Comparison of ENCODE assay signal across 8 mouse cellular contexts in the genomic region with DNA sequence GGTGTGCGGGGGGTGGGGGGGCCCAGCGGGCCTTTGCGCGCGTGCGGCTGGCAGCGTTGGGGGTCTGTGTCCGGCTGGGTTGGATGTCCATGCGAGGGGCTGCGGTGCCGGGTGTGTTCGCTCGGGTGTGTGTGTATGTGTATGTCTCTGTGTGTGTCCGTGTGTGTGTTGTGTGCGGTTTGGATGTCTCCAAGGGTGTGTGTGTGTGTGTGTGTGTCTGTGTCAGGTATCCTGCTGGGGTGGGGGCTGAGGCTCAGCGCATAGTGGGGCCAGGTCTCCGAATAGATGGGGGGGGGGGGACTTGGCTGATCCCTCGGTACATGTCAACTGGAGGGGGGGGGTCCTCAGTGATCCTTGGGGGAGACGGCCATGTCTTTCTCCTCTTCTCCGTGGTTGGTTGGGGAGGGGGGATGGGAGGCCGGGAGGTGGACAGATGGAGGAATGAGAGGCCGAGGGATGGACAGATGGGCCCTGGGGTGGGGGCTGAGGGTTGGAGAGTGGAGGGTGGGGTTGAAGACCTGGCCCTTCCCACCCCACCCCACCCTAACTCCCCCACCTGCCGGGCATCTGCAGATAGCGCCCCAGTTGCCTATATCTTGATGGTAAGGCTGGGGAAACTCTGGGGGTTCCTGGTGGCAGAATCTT. TPM values are rescaled to one million over a fixed set of nuclear protein-coding genes. Genes with fewer than 3 reads are reported as not detected.
DNase-seq lines count a peak whose midpoint lies in the region; ATAC-seq and TF ChIP-seq lines count a peak whose summit lies in the region.

No protein-coding gene starts in this region.

- TF ChIP-seq CTCF in brain, embryonic 14.5 days (IDR thresholded peaks at IDR 0.05; ENCODE audit: borderline replicate concordance, extremely low read depth, insufficient read depth, insufficient read length): no peak

- WGBS in kidney, embryonic 14.5 days: 2% methylated on average over 16 of the region's 24 CpGs
- 1% methylated on average over 24 of the region's 24 CpGs for WGBS in forebrain, embryonic 16.5 days
- 2% methylated on average over 20 of the region's 24 CpGs for WGBS in midbrain, embryonic 11.5 days

- no peaks in the 10 kb centered on the region for H3K9me3 ChIP-seq in kidney, embryonic 14.5 days (ENCODE audit: control insufficient read depth, low read length)
- no peaks in the 10 kb centered on the region for H3K9me3 ChIP-seq in forebrain, embryonic 16.5 days (ENCODE audit: control insufficient read depth, low read length)
- H3K9me3 ChIP-seq in midbrain, embryonic 11.5 days (ENCODE audit: control insufficient read depth, low read length): no peaks in the 10 kb centered on the region

- H3K4me3 ChIP-seq in kidney, embryonic 14.5 days (ENCODE audit: low read length): peak overlapping the region; percentile 87
- peak overlapping the region; percentile 85 for H3K4me3 ChIP-seq in forebrain, embryonic 16.5 days (replicated peaks; ENCODE audit: low read length)
- H3K4me3 ChIP-seq in midbrain, embryonic 11.5 days (ENCODE audit: low read depth, low read length): peak overlapping the region; percentile 90

- H3K27me3 ChIP-seq in kidney, embryonic 14.5 days (ENCODE audit: control insufficient read depth, insufficient read depth, low read length): no peaks in the 10 kb centered on the region
- no peaks in the 10 kb centered on the region for H3K27me3 ChIP-seq in forebrain, embryonic 16.5 days (replicated peaks; ENCODE audit: control insufficient read depth, insufficient read depth, low read length)
- H3K27me3 ChIP-seq in midbrain, embryonic 11.5 days (ENCODE audit: control insufficient read depth, insufficient read depth, low read length): no peaks in the 10 kb centered on the region

- H3K36me3 ChIP-seq in kidney, embryonic 14.5 days (ENCODE audit: control insufficient read depth, insufficient read depth, low read length): no peaks in the 10 kb centered on the region
- H3K36me3 ChIP-seq in forebrain, embryonic 16.5 days (ENCODE audit: control insufficient read depth, insufficient read depth): peaks cover 17% of the 10 kb centered on the region; the same call in 1 of the 2 replicates
- no peaks in the 10 kb centered on the region for H3K36me3 ChIP-seq in midbrain, embryonic 11.5 days (ENCODE audit: control insufficient read depth, insufficient read depth, low read length)

- no peak for TF ChIP-seq POLR2A in brain, embryonic 14.5 days (IDR thresholded peaks at IDR 0.05; ENCODE audit: borderline replicate concordance, extremely low read depth, insufficient read depth, insufficient read length, poor library complexity, severe bottlenecking)

- peak overlapping the region; percentile 84 for H3K9ac ChIP-seq in kidney, embryonic 14.5 days (ENCODE audit: low read depth, low read length)
- peak overlapping the region; percentile 92 for H3K9ac ChIP-seq in forebrain, embryonic 16.5 days (replicated peaks; ENCODE audit: low read depth, low read length)
- H3K9ac ChIP-seq in midbrain, embryonic 11.5 days (ENCODE audit: low read length): peak overlapping the region; percentile 92

- no peak overlapping the region for H3K27ac ChIP-seq in kidney, embryonic 14.5 days (ENCODE audit: low read depth, low read length)
- peak overlapping the region; percentile 12; the same call in 1 of the 2 replicates for H3K27ac ChIP-seq in forebrain, embryonic 16.5 days (ENCODE audit: low read length)
- H3K27ac ChIP-seq in midbrain, embryonic 11.5 days (ENCODE audit: low read depth, low read length): peak overlapping the region; percentile 40; the same call in 1 of the 2 replicates

- H3K4me1 ChIP-seq in kidney, embryonic 14.5 days (ENCODE audit: control insufficient read depth, insufficient read depth, low read length): peaks cover 10% of the 10 kb centered on the region
- peaks cover 15% of the 10 kb centered on the region for H3K4me1 ChIP-seq in forebrain, embryonic 16.5 days (replicated peaks; ENCODE audit: control insufficient read depth, insufficient read depth, low read length)
- H3K4me1 ChIP-seq in midbrain, embryonic 11.5 days (ENCODE audit: control insufficient read depth, insufficient read depth, low read length): peaks cover 9% of the 10 kb centered on the region

- peak overlapping the region; percentile 99 for H3K4me2 ChIP-seq in kidney, embryonic 14.5 days (replicated peaks; ENCODE audit: low read depth, low read length)
- H3K4me2 ChIP-seq in forebrain, embryonic 16.5 days (ENCODE audit: low read length): peak overlapping the region; percentile 68
- H3K4me2 ChIP-seq in midbrain, embryonic 11.5 days: peak overlapping the region; percentile 92

- ATAC-seq in kidney, embryonic 14.5 days (ENCODE audit: low FRiP score, low TSS enrichment): peak; percentile 28; the same call in 1 of the 2 replicates
- peak; percentile 32; the same call in 1 of the 2 replicates for ATAC-seq in forebrain, embryonic 16.5 days
- ATAC-seq in midbrain, embryonic 11.5 days (ENCODE audit: low FRiP score): peak; percentile 62

- DNase-seq in kidney, adult 11 months: no peak
- DNase-seq in brain, embryonic 14.5 days (ENCODE audit: low read depth): peak; percentile 29
- DNase-seq in midbrain, embryonic 11.5 days (ENCODE audit: low spot score, missing footprints): no peak
- no peak for DNase-seq in right cerebral cortex, postnatal 4 days
- no peak for DNase-seq in frontal cortex, adult 2 months (ENCODE audit: extremely low spot score in 1 of 2, low spot score in 1 of 2)
- no peak for DNase-seq in T-cell, adult 2 months (ENCODE audit: low spot score)

RNA-seq across cellular contexts. Expression of gene Lrfn1, which starts 0.7 kb away (rescaled TPM):
- 3.2 and 4.9 TPM in 2 replicates for polyA plus RNA-seq in kidney, embryonic 14.5 days (2014; fragmentation: Nextera tagmentation; extraction: Ambion mirVana)
- 61.1 and 87.9 TPM in 2 replicates for polyA plus RNA-seq in brain, embryonic 14.5 days (2012; rRNA removed)
- 9.1 and 10.6 TPM in 2 replicates for polyA plus RNA-seq in forebrain, embryonic 16.5 days (2015; fragmentation: Nextera tagmentation; extraction: Ambion mirVana)
- polyA plus RNA-seq in midbrain, embryonic 11.5 days (2014; fragmentation: Nextera tagmentation; extraction: Ambion mirVana): 4.5 and 5.0 TPM in 2 replicates
- 39.9 and 40.4 TPM in 2 replicates for polyA plus RNA-seq in frontal cortex, adult 2 months (2012; rRNA removed)

RNA-seq across cellular contexts. Expression of gene Gmfg, which starts 15.2 kb away (rescaled TPM):
- 11.8 and 17.9 TPM in 2 replicates for polyA plus RNA-seq in kidney, embryonic 14.5 days (2014; fragmentation: Nextera tagmentation; extraction: Ambion mirVana)
- polyA plus RNA-seq in brain, embryonic 14.5 days (2012; rRNA removed): 2.8 and 3.3 TPM in 2 replicates
- polyA plus RNA-seq in forebrain, embryonic 16.5 days (2015; fragmentation: Nextera tagmentation; extraction: Ambion mirVana): 1.7 and 2.2 TPM in 2 replicates
- polyA plus RNA-seq in midbrain, embryonic 11.5 days (2014; fragmentation: Nextera tagmentation; extraction: Ambion mirVana): 6.3 and 7.5 TPM in 2 replicates
- 4.0 and 5.2 TPM in 2 replicates for polyA plus RNA-seq in frontal cortex, adult 2 months (2012; rRNA removed)

RNA-seq across cellular contexts. Expression of gene Ifnl2, which starts 57.8 kb away (rescaled TPM):
- polyA plus RNA-seq in kidney, embryonic 14.5 days (2014; fragmentation: Nextera tagmentation; extraction: Ambion mirVana): not detected in 2 replicates
- not detected in 2 replicates for polyA plus RNA-seq in brain, embryonic 14.5 days (2012; rRNA removed)
- polyA plus RNA-seq in forebrain, embryonic 16.5 days (2015; fragmentation: Nextera tagmentation; extraction: Ambion mirVana): not detected in 2 replicates
- not detected in 2 replicates for polyA plus RNA-seq in midbrain, embryonic 11.5 days (2014; fragmentation: Nextera tagmentation; extraction: Ambion mirVana)
- not detected in 2 replicates for polyA plus RNA-seq in frontal cortex, adult 2 months (2012; rRNA removed)

RNA-seq across cellular contexts. Expression of gene Paf1, which starts 59.7 kb away (rescaled TPM):
- 68.4 and 82.1 TPM in 2 replicates for polyA plus RNA-seq in kidney, embryonic 14.5 days (2014; fragmentation: Nextera tagmentation; extraction: Ambion mirVana)
- polyA plus RNA-seq in brain, embryonic 14.5 days (2012; rRNA removed): 95.0 and 105 TPM in 2 replicates
- 107 and 111 TPM in 2 replicates for polyA plus RNA-seq in forebrain, embryonic 16.5 days (2015; fragmentation: Nextera tagmentation; extraction: Ambion mirVana)
- 72.8 and 83.8 TPM in 2 replicates for polyA plus RNA-seq in midbrain, embryonic 11.5 days (2014; fragmentation: Nextera tagmentation; extraction: Ambion mirVana)
- polyA plus RNA-seq in frontal cortex, adult 2 months (2012; rRNA removed): 149 and 182 TPM in 2 replicates

RNA-seq across cellular contexts. Expression of gene Med29, which starts 60.0 kb away (rescaled TPM):
- 54.5 and 68.8 TPM in 2 replicates for polyA plus RNA-seq in kidney, embryonic 14.5 days (2014; fragmentation: Nextera tagmentation; extraction: Ambion mirVana)
- polyA plus RNA-seq in brain, embryonic 14.5 days (2012; rRNA removed): 46.5 and 57.7 TPM in 2 replicates
- 39.9 and 40.2 TPM in 2 replicates for polyA plus RNA-seq in forebrain, embryonic 16.5 days (2015; fragmentation: Nextera tagmentation; extraction: Ambion mirVana)
- 44.4 and 50.5 TPM in 2 replicates for polyA plus RNA-seq in midbrain, embryonic 11.5 days (2014; fragmentation: Nextera tagmentation; extraction: Ambion mirVana)
- polyA plus RNA-seq in frontal cortex, adult 2 months (2012; rRNA removed): 32.8 and 39.2 TPM in 2 replicates
